Mouse (Mus musculus): Measurements from ENCODE around the gene Prkch. TPM values are rescaled to one million over a fixed set of nuclear protein-coding genes. Genes with fewer than 3 reads are reported as not detected.

Gene Prkch
- polyA plus RNA-seq, 1 experiment from 2014 or later, result 22.3 TPM

GRCm38 (mm10) chr12:73698436-73698835 is 113.8 kb downstream of the Prkch start:
- H3K4me1 ChIP-seq (replicated peaks; ENCODE audit: control insufficient read depth, insufficient read depth), result no peaks in the 10 kb centered on the region
- no peaks in the 10 kb centered on the region for H3K27me3 ChIP-seq (ENCODE audit: control insufficient read depth, insufficient read depth, low read length)
- no peak for TF ChIP-seq EP300 (optimal IDR thresholded peaks at IDR 0.05)
- no peak overlapping the region for H3K4me2 ChIP-seq (replicated peaks; ENCODE audit: low read depth)
- no peaks in the 10 kb centered on the region for H3K36me3 ChIP-seq (ENCODE audit: control insufficient read depth, insufficient read depth, low read length)
- no peak overlapping the region for H3K9ac ChIP-seq (ENCODE audit: low read length)
- H3K9me3 ChIP-seq (ENCODE audit: control insufficient read depth, low read length), result no peaks in the 10 kb centered on the region
- H3K4me3 ChIP-seq (ENCODE audit: low read depth, low read length), result no peak overlapping the region
- 77% methylated on average over 5 of the region's 5 CpGs for WGBS
- H3K27ac ChIP-seq (replicated peaks), result no peak overlapping the region
- ATAC-seq (ENCODE audit: low FRiP score, low TSS enrichment) (no peak), DNase-seq (ENCODE audit: low spot score) (no peak)

DNA sequence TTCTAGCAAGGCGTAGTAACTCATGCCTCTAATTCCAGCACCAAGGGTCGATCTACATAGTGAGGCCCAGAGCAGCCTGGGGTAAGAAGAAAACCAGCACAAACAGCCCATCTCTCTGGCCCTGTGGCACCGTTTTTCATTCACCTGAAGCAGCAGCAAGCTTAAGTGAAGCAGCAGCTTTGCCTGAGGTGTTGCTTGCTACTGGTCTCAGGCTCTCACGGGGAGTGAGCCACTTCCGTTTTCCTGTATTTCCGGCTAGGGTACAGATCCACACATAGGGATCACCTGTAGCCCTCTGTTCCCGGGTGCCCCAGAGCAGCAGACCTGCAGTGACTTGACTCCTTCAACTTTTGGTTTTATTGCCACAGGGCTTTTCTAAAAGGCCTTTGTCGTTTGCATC is 114.2 kb downstream of the Prkch start:
- no peaks in the 10 kb centered on the region for H3K9me3 ChIP-seq (ENCODE audit: control insufficient read depth, low read length)
- no peak overlapping the region for H3K4me2 ChIP-seq (replicated peaks; ENCODE audit: low read depth)
- DNase-seq (ENCODE audit: low spot score) (no peak), ATAC-seq (ENCODE audit: low FRiP score, low TSS enrichment) (no peak)
- WGBS, result 82% methylated on average over 8 of the region's 8 CpGs
- H3K27me3 ChIP-seq (ENCODE audit: control insufficient read depth, insufficient read depth, low read length), result no peaks in the 10 kb centered on the region
- TF ChIP-seq CTCF (IDR thresholded peaks at IDR 0.05; ENCODE audit: low read depth) (no peak), EP300 (optimal IDR thresholded peaks at IDR 0.05) (no peak)
- no peak overlapping the region for H3K4me3 ChIP-seq (ENCODE audit: low read depth, low read length)
- no peaks in the 10 kb centered on the region for H3K36me3 ChIP-seq (ENCODE audit: control insufficient read depth, insufficient read depth, low read length)
- H3K27ac ChIP-seq (replicated peaks), result no peak overlapping the region
- no peak overlapping the region for H3K9ac ChIP-seq (ENCODE audit: low read length)
- no peaks in the 10 kb centered on the region for H3K4me1 ChIP-seq (replicated peaks; ENCODE audit: control insufficient read depth, insufficient read depth)

- Histone ChIP-seq H3K9me3 (ENCODE audit: control insufficient read depth, low read length) (no peaks in the 10 kb centered on the region), H3K4me2 (replicated peaks; ENCODE audit: low read depth) (no peak overlapping the region), H3K9ac (ENCODE audit: low read length) (no peak overlapping the region), H3K27ac (replicated peaks) (no peak overlapping the region), H3K4me3 (ENCODE audit: low read depth, low read length) (no peak overlapping the region), H3K4me1 (replicated peaks; ENCODE audit: control insufficient read depth, insufficient read depth) (no peaks in the 10 kb centered on the region), H3K27me3 (ENCODE audit: control insufficient read depth, insufficient read depth, low read length) (no peaks in the 10 kb centered on the region), H3K36me3 (ENCODE audit: control insufficient read depth, insufficient read depth, low read length) (no peaks in the 10 kb centered on the region)
- TF ChIP-seq EP300 (optimal IDR thresholded peaks at IDR 0.05), result no peak
- no peak for TF ChIP-seq CTCF (IDR thresholded peaks at IDR 0.05; ENCODE audit: low read depth)
- DNase-seq (ENCODE audit: low spot score) (no peak), ATAC-seq (ENCODE audit: low FRiP score, low TSS enrichment) (no peak)
- WGBS, result 65% methylated on average over 17 of the region's 17 CpGs
Measured at GRCm38 (mm10) chr12:73699471-73700186, 115.0 kb downstream of the Prkch start.

DNA sequence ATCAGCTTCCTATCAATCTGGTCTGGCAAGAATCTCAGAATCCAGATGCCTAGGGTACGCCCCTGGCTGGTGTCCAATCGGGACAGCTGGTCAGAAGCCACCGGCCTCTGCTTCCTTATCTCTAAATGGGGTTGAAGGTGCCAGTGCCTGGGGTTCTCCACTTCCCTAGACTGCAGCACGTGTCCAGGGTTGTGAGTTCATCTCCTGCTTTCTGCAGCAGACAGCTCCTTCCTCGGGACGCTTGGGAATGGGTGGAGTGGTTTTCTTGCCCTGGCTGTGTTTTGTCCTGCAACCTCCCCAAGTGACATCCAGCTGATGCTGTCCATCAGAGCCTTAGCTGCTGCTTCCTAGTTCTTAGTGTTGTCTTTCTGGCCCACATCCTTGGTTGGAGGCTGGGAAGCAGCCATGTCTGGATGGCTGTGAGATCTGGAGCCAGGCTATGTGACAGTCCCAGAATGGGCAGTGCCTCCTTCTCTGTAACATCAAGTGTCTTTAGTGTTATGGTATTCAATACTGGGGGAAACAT is 116.0 kb downstream of the Prkch start:
- Histone ChIP-seq H3K9ac (ENCODE audit: low read length) (no peak overlapping the region), H3K4me3 (ENCODE audit: low read depth, low read length) (no peak overlapping the region), H3K27me3 (ENCODE audit: control insufficient read depth, insufficient read depth, low read length) (no peaks in the 10 kb centered on the region), H3K36me3 (ENCODE audit: control insufficient read depth, insufficient read depth, low read length) (no peaks in the 10 kb centered on the region), H3K9me3 (ENCODE audit: control insufficient read depth, low read length) (no peaks in the 10 kb centered on the region), H3K27ac (replicated peaks) (no peak overlapping the region), H3K4me2 (replicated peaks; ENCODE audit: low read depth) (no peak overlapping the region), H3K4me1 (replicated peaks; ENCODE audit: control insufficient read depth, insufficient read depth) (no peaks in the 10 kb centered on the region)
- WGBS, result 39% methylated on average over 6 of the region's 6 CpGs
- ATAC-seq (ENCODE audit: low FRiP score, low TSS enrichment) (no peak), DNase-seq (ENCODE audit: low spot score) (no peak)
- TF ChIP-seq CTCF (IDR thresholded peaks at IDR 0.05; ENCODE audit: low read depth) (no peak), EP300 (optimal IDR thresholded peaks at IDR 0.05) (no peak)

- H3K9me3 ChIP-seq (ENCODE audit: control insufficient read depth, low read length), result no peaks in the 10 kb centered on the region
- no peak for ATAC-seq (ENCODE audit: low FRiP score, low TSS enrichment)
- TF ChIP-seq EP300 (optimal IDR thresholded peaks at IDR 0.05), result no peak
- no peak for TF ChIP-seq CTCF (IDR thresholded peaks at IDR 0.05; ENCODE audit: low read depth)
Measured at GRCm38 (mm10) chr12:73701999-73702398, 117.4 kb downstream of the Prkch start.

DNA sequence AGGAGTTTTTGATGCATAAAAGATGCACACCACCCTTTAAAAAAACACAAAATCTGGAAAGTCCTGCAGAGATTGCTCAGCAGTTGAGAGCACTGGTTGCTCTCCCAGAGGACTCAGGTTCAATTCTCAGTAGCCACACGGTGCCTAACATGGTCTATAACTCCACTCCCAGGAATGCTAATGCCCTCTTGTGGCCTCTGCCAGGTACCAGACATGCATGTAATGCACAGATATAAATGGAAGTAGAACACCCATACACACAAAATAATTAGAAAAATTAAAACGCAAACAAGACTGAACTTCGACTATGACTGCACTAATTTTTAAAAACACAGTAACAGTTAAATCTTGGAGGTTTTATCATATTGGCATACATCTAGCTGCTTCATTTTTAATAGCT is 119.8 kb downstream of the Prkch start:
- no peaks in the 10 kb centered on the region for H3K4me1 ChIP-seq (replicated peaks; ENCODE audit: control insufficient read depth, insufficient read depth)
- ATAC-seq (ENCODE audit: low FRiP score, low TSS enrichment), result no peak

More at GRCm38 (mm10) chr12:73701999-73702398, 117.4 kb downstream of the Prkch start:
- no peak for DNase-seq (ENCODE audit: low spot score)
- Histone ChIP-seq H3K9ac (ENCODE audit: low read length) (no peak overlapping the region), H3K4me3 (ENCODE audit: low read depth, low read length) (no peak overlapping the region), H3K4me2 (replicated peaks; ENCODE audit: low read depth) (no peak overlapping the region), H3K27ac (replicated peaks) (no peak overlapping the region), H3K36me3 (ENCODE audit: control insufficient read depth, insufficient read depth, low read length) (no peaks in the 10 kb centered on the region), H3K27me3 (ENCODE audit: control insufficient read depth, insufficient read depth, low read length) (no peaks in the 10 kb centered on the region), H3K4me1 (replicated peaks; ENCODE audit: control insufficient read depth, insufficient read depth) (no peaks in the 10 kb centered on the region)
- WGBS, result 80% methylated on average over 3 of the region's 3 CpGs

More for the DNA sequence above, 119.8 kb downstream of the Prkch start:
- H3K27ac ChIP-seq (replicated peaks), result no peak overlapping the region
- 85% methylated on average over 3 of the region's 3 CpGs for WGBS
- H3K9ac ChIP-seq (ENCODE audit: low read length), result no peak overlapping the region
- H3K27me3 ChIP-seq (ENCODE audit: control insufficient read depth, insufficient read depth, low read length), result no peaks in the 10 kb centered on the region
- no peak for DNase-seq (ENCODE audit: low spot score)
- TF ChIP-seq EP300 (optimal IDR thresholded peaks at IDR 0.05) (no peak), CTCF (IDR thresholded peaks at IDR 0.05; ENCODE audit: low read depth) (peak; percentile 59)
- H3K4me3 ChIP-seq (ENCODE audit: low read depth, low read length), result no peak overlapping the region
- H3K4me2 ChIP-seq (replicated peaks; ENCODE audit: low read depth), result no peak overlapping the region
- H3K36me3 ChIP-seq (ENCODE audit: control insufficient read depth, insufficient read depth, low read length), result no peaks in the 10 kb centered on the region
- H3K9me3 ChIP-seq (ENCODE audit: control insufficient read depth, low read length), result no peaks in the 10 kb centered on the region

Data from stomach, postnatal 0 days (tissue).